Mouse (Mus musculus): ENCODE measurements at regions not wholly inside any gene's neighbourhood (a gene's known extent, or its start where the extent isn't known, plus 50 kb on each side); places are given as distances from the start of the nearest gene placed in this dataset.

DNA sequence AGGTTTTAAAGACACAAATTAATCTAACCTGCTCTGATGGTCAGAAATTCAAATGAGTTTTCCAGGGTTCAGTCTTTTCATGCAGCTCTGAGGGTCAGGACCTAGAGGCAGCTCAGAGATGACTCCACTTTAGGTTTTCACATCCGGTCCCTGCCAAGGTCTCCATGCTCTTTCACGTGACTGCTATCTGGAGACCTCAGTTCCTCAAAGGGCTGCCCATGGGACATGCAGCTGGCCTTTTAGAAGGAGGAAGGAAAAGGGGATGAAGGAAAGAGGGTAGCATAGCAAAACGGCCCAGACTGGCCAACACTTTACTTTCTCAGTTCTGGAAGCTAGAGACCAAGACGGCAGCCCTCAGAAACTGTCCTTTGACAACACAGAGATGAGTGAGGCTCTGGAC, 276.6 kb downstream of the Nuak1 start:
- no peak overlapping the region for H3K27ac ChIP-seq (replicated peaks)
- H3K4me3 ChIP-seq: no peak overlapping the region
- no peaks in the 10 kb centered on the region for H3K36me3 ChIP-seq
- WGBS: 81% methylated on average over 4 of the region's 4 CpGs
- ATAC-seq (ENCODE audit: extremely low read depth, insufficient number of reproducible peaks, low FRiP score, low TSS enrichment): no peak
- H3K4me1 ChIP-seq: peaks cover 8% of the 10 kb centered on the region; the same call in 1 of the 2 replicates
- H3K27me3 ChIP-seq (replicated peaks): no peaks in the 10 kb centered on the region
- no peak overlapping the region for H3K9ac ChIP-seq
- H3K4me2 ChIP-seq: no peak overlapping the region
- no peaks in the 10 kb centered on the region for H3K9me3 ChIP-seq

DNA sequence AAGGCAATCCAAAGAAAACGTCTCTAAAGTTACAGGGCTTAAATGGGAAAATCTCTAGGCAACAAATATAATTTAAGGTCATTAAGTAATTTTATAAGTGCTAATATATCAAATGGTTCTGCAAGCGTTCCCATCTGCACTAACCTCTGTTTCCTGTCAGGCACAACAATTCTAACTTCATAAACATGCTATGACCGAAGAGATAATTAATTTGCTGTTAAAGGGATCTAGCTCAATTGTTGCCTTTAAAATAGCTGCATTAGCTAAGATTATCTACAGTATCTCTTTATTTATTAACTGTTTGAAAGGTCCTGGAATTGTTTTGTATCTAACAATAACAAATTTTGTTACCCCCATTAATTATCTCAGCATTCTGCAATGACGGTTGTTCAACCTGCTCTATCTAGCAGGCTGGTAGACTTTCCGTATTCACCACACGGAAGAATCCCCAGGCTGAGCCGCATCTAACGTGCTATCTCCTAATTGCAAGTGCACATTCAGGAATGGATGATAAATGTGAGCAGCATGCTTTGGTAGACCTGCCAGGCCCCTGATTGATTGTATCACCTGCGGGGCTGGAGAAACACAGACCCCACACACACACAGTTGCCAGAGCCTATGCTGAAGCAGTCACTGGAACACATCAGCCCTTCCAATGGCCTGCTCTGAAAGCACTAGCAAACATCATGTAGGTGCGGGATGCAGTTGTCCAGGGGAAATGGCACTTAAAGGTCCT, 274.4 kb downstream of the Nuak1 start:
- 61% methylated on average over 10 of the region's 10 CpGs for WGBS
- H3K9me3 ChIP-seq: no peaks in the 10 kb centered on the region
- H3K9ac ChIP-seq: no peak overlapping the region
- no peak overlapping the region for H3K4me3 ChIP-seq
- ATAC-seq (ENCODE audit: extremely low read depth, insufficient number of reproducible peaks, low FRiP score, low TSS enrichment): no peak
- peaks cover 8% of the 10 kb centered on the region; the same call in 1 of the 2 replicates for H3K4me1 ChIP-seq
- no peak overlapping the region for H3K4me2 ChIP-seq
- no peaks in the 10 kb centered on the region for H3K36me3 ChIP-seq
- H3K27ac ChIP-seq (replicated peaks): no peak overlapping the region
- no peaks in the 10 kb centered on the region for H3K27me3 ChIP-seq (replicated peaks)

DNA sequence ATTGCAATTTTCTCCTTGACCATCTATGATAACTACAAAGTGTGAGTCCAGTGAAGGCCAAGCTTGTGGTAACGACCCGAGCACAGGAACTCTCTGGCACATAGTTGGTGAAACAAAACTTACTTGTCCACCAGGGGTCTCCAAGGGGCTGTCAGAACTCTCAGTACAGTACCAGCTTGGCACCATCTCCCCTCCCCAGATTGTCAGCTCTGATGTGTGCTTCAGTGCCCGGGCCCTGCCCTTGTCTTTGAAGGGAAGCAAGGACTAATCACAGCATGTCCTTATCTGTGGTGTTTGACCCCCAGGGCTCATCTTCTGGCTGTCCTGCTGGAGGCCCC, 273.9 kb downstream of the Nuak1 start:
- no peak; the same call in 1 of the 2 replicates for ATAC-seq (ENCODE audit: extremely low read depth, insufficient number of reproducible peaks, low FRiP score, low TSS enrichment)
- H3K27ac ChIP-seq (replicated peaks): no peak overlapping the region
- H3K27me3 ChIP-seq (replicated peaks): no peaks in the 10 kb centered on the region
- no peaks in the 10 kb centered on the region for H3K9me3 ChIP-seq
- no peak overlapping the region for H3K4me3 ChIP-seq
- no peak overlapping the region for H3K9ac ChIP-seq
- no peaks in the 10 kb centered on the region for H3K36me3 ChIP-seq
- 38% methylated on average over 3 of the region's 3 CpGs for WGBS
- peaks cover 8% of the 10 kb centered on the region; the same call in 1 of the 2 replicates for H3K4me1 ChIP-seq
- H3K4me2 ChIP-seq: no peak overlapping the region

DNA sequence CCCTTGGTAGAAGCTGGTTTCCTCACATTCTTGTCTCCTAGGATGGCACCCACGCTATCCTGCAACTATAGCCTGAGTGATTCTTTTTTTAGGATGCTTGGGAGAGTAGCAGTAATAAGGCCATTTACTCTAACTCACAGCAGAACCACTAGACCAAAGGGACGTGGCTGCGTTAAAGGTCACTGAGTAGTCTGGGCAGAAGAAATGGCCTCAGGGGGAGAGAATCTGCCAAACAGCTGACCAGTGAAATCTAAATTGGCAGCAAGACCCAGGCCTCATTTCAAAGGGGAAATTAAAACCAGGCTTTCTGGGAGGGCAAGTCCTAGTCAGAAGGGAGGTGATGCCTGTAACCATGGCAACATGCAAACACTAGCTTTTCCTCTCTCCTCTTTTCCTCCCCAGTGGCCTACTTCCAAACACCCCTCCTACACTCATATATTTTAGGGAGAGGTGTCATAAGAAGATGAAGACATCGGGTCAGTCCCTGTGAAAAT, 267.5 kb downstream of the Nuak1 start:
- no peak overlapping the region for H3K27ac ChIP-seq (replicated peaks)
- 69% methylated on average over 4 of the region's 4 CpGs for WGBS
- no peak overlapping the region for H3K4me2 ChIP-seq
- H3K27me3 ChIP-seq (replicated peaks): no peaks in the 10 kb centered on the region
- no peaks in the 10 kb centered on the region for H3K36me3 ChIP-seq
- ATAC-seq (ENCODE audit: extremely low read depth, insufficient number of reproducible peaks, low FRiP score, low TSS enrichment): no peak
- H3K4me1 ChIP-seq: no peaks in the 10 kb centered on the region
- H3K9ac ChIP-seq: no peak overlapping the region
- no peak overlapping the region for H3K4me3 ChIP-seq
- no peaks in the 10 kb centered on the region for H3K9me3 ChIP-seq

DNA sequence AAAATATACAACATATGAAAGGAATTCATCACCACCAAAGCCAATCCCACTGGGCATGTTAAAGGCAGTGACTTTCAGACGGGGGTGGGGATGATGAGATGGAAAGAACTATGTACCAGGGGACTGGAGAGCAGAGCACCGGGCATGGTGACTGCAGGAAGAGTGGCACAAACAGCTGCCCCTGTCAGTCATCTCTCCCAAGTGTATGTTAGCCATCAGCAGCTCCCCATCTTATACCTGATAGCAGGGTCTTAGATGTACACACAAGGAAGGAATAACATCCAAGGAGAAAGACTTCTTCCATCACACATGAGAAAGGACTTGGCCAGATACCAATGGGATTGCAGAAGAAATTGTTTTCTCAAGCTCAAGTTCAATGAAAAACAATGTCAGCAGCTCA, 257.2 kb downstream of the Nuak1 start:
- no peaks in the 10 kb centered on the region for H3K9me3 ChIP-seq
- no peak for ATAC-seq (ENCODE audit: extremely low read depth, insufficient number of reproducible peaks, low FRiP score, low TSS enrichment)
- 0 out of 2 replicates have a peak, but pooled peaks cover 4% of the 10 kb centered on the region for H3K4me1 ChIP-seq
- no peak overlapping the region for H3K9ac ChIP-seq
- H3K4me3 ChIP-seq: no peak overlapping the region
- 75% methylated on average over 2 of the region's 2 CpGs for WGBS
- no peak overlapping the region for H3K4me2 ChIP-seq
- no peaks in the 10 kb centered on the region for H3K36me3 ChIP-seq
- H3K27me3 ChIP-seq (replicated peaks): no peaks in the 10 kb centered on the region
- no peak overlapping the region for H3K27ac ChIP-seq (replicated peaks)

DNA sequence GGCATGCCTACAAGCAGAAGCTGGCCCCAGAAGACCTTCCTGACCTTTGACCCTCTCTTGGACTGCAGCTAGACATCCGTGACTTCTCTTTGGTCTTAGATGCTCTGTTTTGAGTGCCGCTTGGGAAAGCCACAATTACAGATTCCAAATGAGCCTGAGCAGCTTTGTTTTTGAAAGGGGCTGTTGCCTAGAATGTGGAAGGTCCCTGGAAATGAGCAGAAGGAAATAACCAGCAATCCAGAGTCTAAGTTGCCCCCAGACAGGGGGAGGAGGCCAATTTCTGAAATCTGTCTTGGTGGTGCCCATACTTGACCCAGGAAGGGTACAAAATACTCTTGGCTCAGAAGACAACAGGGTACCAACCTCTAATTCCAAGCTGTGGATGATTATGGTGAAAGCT, 253.9 kb downstream of the Nuak1 start:
- WGBS: 71% methylated on average over 2 of the region's 2 CpGs
- no peak overlapping the region for H3K9ac ChIP-seq
- 0 out of 2 replicates have a peak, but pooled peaks cover 4% of the 10 kb centered on the region for H3K4me1 ChIP-seq
- no peak for ATAC-seq (ENCODE audit: extremely low read depth, insufficient number of reproducible peaks, low FRiP score, low TSS enrichment)
- no peak overlapping the region for H3K4me3 ChIP-seq
- no peaks in the 10 kb centered on the region for H3K27me3 ChIP-seq (replicated peaks)
- H3K36me3 ChIP-seq: no peaks in the 10 kb centered on the region
- H3K4me2 ChIP-seq: no peak overlapping the region
- H3K9me3 ChIP-seq: no peaks in the 10 kb centered on the region
- no peak overlapping the region for H3K27ac ChIP-seq (replicated peaks)

DNA sequence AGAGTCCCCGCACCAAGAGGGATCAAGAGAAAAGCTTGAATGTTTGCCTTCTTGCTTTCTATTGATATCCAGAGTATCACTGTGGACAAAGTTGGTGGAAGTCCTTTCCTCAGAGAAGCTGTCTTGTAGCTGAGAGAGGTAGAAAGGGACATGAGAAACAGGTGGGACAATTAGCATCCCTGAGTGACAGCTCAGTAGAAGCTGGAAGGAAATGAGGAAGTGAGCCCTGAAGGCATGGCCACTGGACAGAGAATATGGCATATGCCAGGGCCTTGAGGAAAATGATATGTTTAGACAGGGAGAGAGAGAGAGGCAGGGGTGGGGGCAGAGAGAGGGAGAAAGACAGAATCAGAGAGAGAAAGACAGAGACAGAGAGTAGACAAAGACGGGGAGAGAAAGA, 241.4 kb downstream of the Nuak1 start:
- ATAC-seq (ENCODE audit: extremely low read depth, insufficient number of reproducible peaks, low FRiP score, low TSS enrichment): no peak
- WGBS: 83% methylated on average over 2 of the region's 2 CpGs
- Histone ChIP-seq H3K9ac (no peak overlapping the region), H3K4me2 (no peak overlapping the region), H3K4me3 (no peak overlapping the region), H3K4me1 (peaks cover 16% of the 10 kb centered on the region), H3K27ac (replicated peaks) (no peak overlapping the region), H3K9me3 (no peaks in the 10 kb centered on the region), H3K27me3 (replicated peaks) (no peaks in the 10 kb centered on the region), H3K36me3 (no peaks in the 10 kb centered on the region)

DNA sequence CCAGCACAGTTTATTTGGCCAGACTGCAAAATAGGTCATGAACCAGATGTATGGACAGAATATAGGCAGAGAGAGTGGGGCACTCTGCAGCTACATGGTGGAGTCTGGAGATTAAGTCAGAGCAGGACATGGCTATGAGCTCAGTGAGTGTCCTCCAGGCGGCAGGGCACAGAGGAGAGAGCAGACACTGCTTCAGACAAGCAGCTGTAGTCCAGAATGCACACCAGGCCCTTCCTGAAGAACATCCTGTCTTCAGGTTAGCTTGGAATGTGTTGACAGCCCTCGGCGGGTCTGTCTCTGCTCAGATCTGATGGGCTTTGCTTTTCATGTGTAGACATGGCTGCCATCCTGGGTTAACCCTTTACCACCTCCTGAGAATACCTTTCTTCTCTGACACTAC, 238.6 kb downstream of the Nuak1 start:
- ATAC-seq (ENCODE audit: extremely low read depth, insufficient number of reproducible peaks, low FRiP score, low TSS enrichment): peak; percentile 46; the same call in 1 of the 2 replicates
- peak overlapping the region; percentile 33 for H3K27ac ChIP-seq (replicated peaks)

DNA sequence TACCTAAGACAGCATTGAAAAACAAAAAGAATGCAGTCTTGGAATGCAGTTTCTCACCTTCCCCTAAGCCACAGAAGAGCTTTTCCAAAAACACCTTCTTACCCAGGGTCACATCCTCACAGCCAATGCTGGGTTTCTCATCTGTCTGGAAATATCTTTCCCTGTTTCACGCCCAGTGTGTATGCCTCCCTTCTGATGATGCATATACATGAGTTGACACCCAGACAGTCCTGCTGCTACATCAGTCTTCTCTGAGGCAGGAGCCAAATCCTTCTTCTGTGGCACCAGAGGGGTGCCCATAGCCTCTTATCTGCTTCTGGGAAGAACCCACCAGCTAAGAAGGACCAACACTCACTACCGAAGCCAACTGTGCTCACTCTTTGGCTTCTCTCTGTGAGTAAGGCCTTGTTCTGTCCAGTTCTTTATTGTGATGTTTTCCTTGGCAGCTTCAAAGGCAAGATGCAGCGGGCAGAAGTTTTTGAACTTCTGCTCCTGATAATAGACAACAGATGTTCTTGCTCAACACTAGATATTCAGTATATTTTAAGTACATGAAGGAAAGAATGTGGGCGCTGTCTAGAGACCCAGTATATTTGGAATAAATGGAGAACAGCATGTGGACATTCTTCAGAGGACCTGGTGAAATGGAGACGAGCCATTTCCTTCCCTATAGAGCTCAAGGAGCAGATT, 228.2 kb downstream of the Nuak1 start:
- Histone ChIP-seq H3K27ac (replicated peaks) (no peak overlapping the region), H3K9me3 (peaks cover 11% of the 10 kb centered on the region; the same call in 1 of the 2 replicates), H3K27me3 (replicated peaks) (no peaks in the 10 kb centered on the region), H3K36me3 (no peaks in the 10 kb centered on the region), H3K9ac (no peak overlapping the region), H3K4me2 (no peak overlapping the region), H3K4me3 (no peak overlapping the region), H3K4me1 (peaks cover 10% of the 10 kb centered on the region)
- no peak for ATAC-seq (ENCODE audit: extremely low read depth, insufficient number of reproducible peaks, low FRiP score, low TSS enrichment)
- 51% methylated on average over 5 of the region's 5 CpGs for WGBS

More for the DNA sequence above, 238.6 kb downstream of the Nuak1 start:
- Histone ChIP-seq H3K4me1 (peaks cover 16% of the 10 kb centered on the region), H3K36me3 (no peaks in the 10 kb centered on the region), H3K4me3 (no peak overlapping the region), H3K9me3 (no peaks in the 10 kb centered on the region), H3K27me3 (replicated peaks) (no peaks in the 10 kb centered on the region), H3K4me2 (no peak overlapping the region), H3K9ac (no peak overlapping the region)
- 5% methylated on average over 3 of the region's 3 CpGs for WGBS

DNA sequence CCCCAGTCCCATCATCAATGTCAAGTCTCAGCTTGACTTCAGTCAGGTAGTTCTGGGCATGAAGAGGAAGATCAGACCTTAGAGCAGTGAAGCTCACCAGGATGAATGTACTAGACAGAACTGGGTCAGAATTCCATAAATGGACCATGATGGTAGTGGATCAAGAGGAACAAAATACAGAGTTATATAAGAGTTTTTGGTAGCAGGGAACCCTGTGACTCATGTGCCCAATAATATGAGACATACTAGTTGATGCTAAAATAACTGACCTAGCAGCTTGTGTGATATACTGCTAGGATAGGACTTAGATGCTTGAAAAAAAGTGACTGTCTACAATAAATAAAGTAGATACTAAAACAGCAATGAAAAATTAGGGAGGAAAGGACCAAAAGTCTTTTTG, 225.6 kb downstream of the Nuak1 start:
- Histone ChIP-seq H3K4me3 (no peak overlapping the region), H3K9ac (no peak overlapping the region), H3K36me3 (no peaks in the 10 kb centered on the region), H3K27ac (replicated peaks) (no peak overlapping the region), H3K4me2 (no peak overlapping the region), H3K27me3 (replicated peaks) (no peaks in the 10 kb centered on the region), H3K4me1 (peaks cover 10% of the 10 kb centered on the region), H3K9me3 (no peaks in the 10 kb centered on the region)
- no peak for ATAC-seq (ENCODE audit: extremely low read depth, insufficient number of reproducible peaks, low FRiP score, low TSS enrichment)

DNA sequence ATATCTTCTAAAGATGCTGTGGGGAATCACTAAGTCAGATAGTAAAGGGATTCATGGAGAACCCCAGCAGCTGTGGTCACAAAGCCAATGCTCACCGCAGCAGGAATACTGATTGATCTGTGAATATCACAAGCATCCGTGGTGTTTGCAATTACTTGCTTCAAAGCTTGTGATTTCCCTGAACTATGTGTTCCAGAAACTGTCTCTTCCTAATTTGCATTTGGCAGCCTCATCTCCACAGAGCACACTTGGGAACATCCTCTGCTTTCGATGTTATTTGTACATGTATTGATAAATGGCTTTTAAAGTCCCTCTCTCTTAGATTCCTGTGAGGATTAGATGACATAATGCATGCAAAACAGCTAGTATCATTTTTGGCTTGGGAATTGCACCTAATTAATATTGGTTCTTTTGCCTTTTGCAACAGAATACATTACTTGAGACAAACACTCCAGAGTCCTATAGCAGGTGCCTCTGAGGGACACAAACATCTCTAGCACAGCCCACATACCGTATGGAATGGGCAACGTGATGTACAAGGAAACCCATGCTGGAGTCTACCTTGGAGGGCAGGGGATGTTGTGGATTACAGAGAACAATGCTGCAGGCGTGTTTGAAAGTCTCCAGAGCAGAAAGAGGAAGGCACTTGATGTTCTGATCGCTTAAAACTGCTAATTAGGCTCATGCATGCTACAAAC, 211.0 kb downstream of the Nuak1 start:
- Histone ChIP-seq H3K36me3 (no peaks in the 10 kb centered on the region), H3K4me2 (no peak overlapping the region), H3K27ac (replicated peaks) (peak overlapping the region; percentile 96), H3K4me1 (peaks cover 31% of the 10 kb centered on the region), H3K9me3 (no peaks in the 10 kb centered on the region), H3K9ac (peak overlapping the region; percentile 37; the same call in 1 of the 2 replicates), H3K4me3 (no peak overlapping the region), H3K27me3 (replicated peaks) (no peaks in the 10 kb centered on the region)
- whole genome bisulfite sequencing: 59% methylated on average over 7 of the region's 7 CpGs
- no peak for ATAC-seq (ENCODE audit: extremely low read depth, insufficient number of reproducible peaks, low FRiP score, low TSS enrichment)
